Mouse (Mus musculus) retina, postnatal 7 days (tissue): ENCODE results near the gene Apeh.
A peak's percentile ranks its signal among the peaks of the same experiment; 100 is the strongest.

ENCODE experiments used
- DNase-seq: peaks from one replicate; pipeline ENCODE4 v3.0.0-alpha.2; 2012; ENCODE audit warnings: low read depth, low spot score

Gene Apeh

DNA sequence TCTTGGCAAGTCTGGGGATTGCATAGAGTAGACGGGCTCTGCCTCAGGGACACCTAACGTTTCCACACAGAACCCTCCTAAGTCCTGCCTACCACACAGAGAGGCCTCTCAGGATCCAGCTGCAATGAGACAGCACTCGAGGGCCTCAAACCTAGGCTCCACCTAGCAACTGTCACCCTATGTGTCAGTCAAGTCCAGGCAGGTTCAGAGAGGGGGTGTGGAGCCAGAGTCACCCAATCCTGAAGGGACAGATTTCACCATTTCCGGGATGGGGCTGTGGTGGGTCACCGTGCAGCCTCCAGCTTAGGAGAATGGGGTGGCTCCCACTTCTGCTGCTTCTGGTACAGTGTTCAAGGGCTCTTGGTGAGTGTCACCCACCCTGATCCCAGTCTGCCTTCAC lies 14.2 kb downstream of the Apeh start, which contains the start of gene Mst1:
Gene Mst1, plus strand, starts transcription at position 269 of the 400 bp plus-strand sequence.
- no peak for DNase-seq

DNA sequence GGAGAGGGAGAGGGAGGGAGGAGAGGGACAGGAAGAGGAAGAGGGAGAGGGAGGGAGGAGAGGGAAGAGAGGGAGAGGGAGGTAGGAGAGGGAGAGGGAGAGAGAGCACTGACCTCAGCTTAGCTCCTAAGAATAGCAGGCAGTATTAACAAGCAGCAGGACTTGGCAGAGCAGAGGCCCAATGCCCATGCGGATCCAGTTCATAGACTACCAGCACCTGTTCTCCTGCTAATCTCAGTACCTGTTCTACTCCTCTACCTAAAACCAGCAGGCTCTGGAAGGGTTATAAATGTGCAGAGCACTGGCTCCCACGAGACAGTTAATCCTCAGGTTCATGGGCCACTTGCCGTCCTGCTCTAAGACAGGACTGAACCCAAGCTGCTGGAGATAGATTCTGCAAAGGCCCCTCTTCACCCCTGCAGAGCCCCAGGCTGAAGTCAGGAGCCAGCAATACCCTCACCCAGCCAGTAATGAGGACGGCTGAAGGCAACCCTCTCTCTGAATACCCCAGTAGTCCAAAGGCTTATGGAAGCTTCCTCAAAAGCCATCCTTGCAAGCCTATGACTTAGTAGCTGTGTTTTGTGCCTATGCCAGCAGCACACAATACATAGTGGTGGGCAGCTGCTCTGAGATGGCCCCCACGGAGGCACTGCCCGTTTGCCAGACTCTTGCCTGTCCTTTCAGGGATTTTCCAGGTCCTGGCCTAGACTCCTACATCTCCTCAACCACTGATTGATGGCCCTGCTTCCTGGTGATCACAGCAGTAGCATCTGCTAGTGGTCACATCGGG lies 21.1 kb downstream of the Apeh start:
- no peak for DNase-seq

DNA sequence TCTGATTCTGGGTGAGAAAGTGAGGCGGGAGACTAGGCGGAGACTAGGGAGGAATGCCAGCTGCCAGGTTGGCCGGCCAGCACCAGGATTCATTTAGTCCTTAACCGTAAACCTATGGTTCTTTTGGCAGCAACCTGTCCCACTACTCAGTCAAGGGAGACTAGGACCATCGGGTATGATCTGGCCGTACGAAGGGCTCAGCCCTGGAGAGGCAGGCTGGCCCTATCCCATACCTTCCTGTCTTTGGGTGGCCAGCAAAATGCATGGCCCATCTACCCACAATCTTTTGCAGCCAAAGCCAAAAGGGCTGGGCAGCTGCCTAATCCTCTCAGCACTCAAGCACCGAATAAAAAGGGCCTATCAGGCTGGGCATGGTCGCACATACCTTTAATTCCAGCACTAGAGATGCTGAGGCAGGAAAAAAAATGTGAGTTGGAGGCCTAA lies 21.9 kb downstream of the Apeh start:
- DNase-seq, result no peak

DNA sequence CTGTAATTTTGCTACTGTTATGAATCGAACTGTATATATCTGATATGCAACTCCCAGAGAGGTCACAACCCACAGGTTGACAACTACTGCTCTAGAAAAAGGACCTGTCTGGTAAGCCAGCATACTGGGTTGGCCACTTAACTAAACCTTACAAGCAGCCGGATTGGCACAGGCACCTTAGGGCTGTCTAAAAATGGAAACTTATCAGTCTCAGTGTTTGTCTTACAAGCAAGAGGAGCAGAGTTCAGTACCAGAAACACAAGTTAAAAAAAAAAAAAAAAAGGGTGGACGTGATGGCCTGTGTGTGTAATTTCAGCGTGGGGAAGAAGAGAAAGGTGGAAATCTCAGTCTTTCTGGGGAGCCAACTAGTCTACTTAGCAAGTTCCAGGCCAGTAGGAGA lies 22.6 kb downstream of the Apeh start:
- no peak for DNase-seq

GRCm38 (mm10) chr9:108069529-108069928 lies 24.9 kb downstream of the Apeh start:
- DNase-seq, result no peak

- no peak for DNase-seq
Observed at GRCm38 (mm10) chr9:108069007-108069406, 25.4 kb downstream of the Apeh start.

DNA sequence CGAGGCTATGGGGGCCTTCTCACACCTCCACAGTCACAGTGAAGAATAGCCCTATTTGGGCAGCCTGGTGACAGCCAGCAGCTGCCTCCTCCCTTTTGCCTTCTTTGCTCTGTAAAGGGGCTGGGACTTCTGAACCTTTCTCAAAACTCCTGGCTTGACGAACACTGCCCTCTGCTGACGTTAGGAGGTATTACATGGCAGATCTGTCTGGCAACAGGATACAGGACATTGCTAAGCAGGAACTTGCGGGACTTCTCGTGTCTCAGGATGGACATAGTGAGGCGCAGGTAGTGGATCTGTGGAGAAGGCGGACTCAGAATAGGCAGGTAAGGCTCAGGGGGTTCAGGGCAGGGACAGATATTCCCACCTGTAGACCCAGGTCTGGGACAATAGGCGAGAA lies 26.5 kb downstream of the Apeh start:
- DNase-seq, result peak; percentile 78

- no peak for DNase-seq
Observed at GRCm38 (mm10) chr9:108067199-108067598, 27.2 kb downstream of the Apeh start.

DNA sequence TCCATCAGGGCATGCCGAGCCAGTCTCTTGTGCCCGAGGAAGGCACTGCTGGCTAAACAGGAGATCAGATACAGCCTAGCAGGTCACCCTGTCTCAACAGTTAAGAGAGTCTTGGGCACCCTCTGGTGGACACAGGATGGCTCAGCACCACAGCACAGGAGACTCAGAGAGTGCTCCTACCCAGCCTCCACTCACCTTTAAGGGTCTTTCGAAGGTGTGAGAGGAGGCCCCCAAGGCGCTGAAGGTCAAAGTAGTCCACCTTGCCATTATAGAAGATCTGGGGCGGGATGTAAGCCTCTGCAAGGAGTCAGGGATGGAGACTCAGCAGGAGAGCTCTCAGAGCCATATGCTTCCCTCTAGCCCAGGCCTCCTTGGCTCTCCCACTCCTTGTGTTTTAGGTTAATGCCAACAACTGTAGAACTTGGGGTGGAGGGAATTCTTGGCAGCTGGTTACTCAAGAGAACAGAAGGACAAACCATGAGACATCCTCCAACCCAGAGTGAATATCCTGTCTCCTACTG lies 28.9 kb downstream of the Apeh start:
- DNase-seq, result peak; percentile 61

GRCm38 (mm10) chr9:108063361-108063760 lies 31.0 kb downstream of the Apeh start:
- DNase-seq, result no peak

DNA sequence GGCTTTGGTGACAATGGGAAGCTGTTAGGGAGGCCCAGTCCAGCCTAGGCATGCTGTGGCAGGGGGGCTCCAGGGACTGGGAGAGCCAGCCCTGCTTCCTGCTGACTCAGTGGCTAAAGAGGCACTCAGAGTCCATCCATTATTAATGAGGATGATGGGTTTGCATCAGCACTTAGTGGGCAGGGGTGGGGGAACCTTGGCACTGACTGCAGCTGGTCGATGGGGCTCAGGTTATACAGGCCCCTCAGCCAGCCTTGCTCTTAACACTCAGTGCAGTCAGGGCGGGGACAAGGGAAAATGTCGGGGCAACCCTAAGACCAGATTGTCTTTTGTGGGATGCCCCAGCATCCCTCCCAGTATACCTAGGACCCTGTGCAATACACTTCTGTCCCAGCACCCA lies 32.3 kb downstream of the Apeh start:
- no peak for DNase-seq

DNA sequence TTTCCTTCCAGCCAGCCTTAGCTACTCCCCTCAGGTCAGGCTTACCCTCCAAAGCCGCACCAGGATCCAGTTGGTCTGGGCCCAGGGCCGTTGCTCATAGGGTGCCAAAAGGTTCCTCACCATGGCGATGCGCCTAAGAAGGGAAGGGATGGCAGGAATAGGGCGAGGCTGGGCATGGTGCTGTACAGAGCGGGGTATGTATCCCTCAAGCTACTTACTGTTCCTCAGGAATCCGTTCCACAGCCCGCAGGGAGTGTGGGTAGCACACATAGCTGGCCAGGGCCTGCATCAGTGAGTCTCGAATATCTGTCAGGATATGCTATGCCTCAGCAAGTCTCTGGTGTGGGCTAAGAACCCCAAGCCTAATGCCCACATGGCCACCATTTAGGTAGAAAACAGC lies 36.1 kb downstream of the Apeh start:
- DNase-seq, result no peak

DNA sequence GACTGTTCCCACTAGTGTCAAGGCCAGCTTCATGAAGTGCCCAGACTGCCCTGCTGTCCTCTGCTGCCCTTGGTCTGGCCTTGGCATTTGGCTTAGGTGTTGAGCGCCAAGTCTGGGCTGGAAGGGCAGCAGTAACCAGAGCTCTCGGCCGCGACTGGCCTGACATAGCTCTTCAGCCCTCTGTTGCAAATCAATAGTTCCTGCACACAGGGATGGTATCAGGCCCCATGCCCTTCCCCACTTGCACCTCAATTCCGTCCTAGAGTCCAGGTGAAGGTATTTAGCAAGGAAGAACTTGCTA lies 37.2 kb downstream of the Apeh start:
- no peak for DNase-seq

DNA sequence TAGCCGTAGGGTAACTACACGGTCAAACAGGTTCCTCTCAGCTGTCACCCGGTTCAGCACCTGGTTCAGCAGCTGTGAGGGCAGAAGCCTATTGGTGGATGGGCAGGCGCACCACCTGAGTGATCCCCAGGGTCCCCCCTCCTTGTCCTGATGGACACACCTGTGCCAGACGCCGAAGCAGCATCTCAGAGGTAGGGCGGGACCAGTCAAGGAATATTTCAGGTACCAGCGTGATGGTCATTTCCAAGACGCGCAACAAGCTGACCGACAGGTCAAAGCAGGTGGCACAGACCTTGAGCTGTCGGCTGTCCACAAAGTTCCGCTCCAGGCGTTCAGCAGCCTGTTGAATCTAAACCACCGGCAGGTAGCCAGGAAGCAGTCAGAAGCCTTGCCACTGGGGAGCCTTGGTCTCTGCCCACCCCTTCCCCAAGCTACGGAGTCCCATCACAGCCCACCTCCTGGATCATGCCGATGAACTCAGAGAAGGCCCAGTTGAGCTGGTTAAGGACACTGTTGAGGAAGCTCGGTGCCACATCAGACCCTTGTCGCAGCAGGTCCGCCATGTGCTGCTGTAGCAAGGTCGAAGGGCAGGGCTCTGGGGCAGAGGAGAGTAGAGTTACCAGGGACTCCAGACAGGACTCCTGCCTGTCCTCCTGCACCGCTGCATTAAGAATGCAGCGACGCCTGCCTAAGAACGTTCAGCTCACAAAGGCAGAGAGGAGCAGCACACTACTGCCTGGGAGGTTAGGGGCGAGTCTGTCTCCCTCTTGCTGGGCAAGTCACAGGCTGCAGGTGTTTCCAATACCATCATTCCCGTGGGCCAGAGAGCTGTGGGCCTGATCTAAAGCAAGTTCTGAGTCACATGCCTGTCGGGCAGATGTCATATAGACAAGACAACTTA lies 37.8 kb downstream of the Apeh start:
- DNase-seq, result no peak

- DNase-seq, result no peak
Observed at GRCm38 (mm10) chr9:108055661-108056237, 38.7 kb downstream of the Apeh start.

- DNase-seq, result no peak
Observed at GRCm38 (mm10) chr9:108055061-108055460, 39.3 kb downstream of the Apeh start.

DNA sequence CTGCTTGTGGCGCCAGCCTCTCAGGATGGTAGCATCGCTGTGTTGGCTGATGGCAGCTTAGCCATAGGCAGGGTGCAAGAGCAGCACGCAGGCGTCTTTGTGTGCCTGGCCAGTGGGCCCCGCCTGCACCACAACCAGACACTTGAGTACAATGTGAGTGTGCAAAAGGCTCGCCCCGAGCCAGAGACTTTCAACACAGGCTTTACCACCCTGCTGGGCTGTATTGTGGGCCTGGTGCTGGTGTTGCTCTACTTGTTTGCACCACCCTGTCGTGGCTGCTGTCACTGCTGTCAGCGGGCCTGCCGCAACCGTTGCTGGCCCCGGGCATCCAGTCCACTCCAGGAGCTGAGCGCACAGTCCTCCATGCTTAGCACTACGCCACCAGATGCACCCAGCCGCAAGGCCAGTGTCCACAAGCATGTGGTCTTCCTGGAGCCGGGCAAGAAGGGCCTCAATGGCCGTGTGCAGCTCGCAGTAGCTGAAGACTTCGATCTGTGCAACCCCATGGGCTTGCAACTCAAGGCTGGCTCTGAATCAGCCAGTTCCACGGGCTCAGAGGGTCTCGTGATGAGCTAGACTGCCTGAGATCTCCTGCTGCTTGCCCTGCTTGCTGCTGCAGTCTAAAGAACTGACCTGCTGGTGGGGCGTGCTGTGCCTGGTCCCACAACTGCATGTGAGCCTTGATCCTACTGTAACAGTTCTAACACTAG lies 39.9 kb downstream of the Apeh start:
- DNase-seq, result no peak

DNA sequence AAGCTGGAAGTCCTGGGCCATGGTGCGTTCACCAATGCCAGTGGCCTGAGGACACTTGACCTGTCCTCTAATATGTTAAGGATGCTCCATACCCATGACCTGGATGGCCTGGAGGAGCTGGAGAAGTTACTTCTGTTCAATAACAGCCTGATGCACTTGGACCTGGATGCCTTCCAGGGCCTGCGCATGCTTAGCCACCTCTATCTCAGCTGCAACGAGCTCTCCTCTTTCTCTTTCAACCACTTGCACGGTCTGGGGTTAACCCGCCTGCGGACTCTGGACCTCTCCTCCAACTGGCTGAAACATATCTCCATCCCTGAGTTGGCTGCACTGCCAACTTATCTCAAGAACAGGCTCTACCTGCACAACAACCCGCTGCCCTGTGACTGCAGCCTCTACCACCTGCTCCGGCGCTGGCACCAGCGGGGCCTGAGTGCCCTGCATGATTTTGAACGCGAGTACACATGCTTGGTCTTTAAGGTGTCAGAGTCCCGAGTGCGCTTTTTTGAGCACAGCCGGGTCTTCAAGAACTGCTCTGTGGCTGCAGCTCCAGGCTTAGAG lies 40.7 kb downstream of the Apeh start:
- DNase-seq, result no peak

DNA sequence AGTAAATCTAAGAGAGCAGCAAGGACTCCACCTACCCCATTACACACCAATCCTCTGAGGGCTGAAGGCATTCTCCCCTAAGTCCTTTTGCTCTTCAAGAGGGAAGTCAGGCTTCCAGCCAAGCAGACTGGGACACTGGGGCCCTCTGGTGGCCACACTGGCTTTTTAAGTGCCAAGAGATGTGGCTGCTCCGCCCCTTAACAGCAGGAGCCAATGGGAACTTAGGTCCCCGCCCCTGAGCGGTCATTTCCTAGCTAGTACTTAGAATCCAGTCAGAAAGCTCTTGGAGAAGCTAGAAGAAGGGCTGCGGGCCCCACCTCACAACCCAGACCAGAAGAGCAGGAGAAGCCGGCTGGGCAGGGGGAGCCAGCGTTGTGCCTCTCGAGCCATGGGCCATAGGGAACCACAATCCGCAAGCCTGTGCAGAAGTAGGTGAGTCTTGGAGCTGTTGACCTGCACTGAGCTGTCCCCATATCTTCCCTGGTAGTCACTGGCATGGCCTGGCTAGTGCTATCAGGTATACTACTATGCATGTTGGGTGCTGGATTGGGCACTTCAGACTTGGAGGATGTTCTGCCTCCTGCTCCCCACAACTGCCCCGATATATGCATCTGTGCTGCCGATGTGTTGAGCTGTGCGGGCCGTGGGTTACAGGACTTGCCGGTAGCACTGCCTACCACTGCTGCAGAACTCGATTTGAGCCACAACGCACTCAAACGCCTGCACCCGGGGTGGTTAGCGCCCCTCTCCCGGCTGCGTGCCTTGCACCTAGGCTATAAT lies 41.3 kb downstream of the Apeh start, which contains the start of gene Amigo3:
Gene Amigo3, plus strand, starts transcription at position 275 of the 780 bp plus-strand sequence.
- DNase-seq, result peak; percentile 92

DNA sequence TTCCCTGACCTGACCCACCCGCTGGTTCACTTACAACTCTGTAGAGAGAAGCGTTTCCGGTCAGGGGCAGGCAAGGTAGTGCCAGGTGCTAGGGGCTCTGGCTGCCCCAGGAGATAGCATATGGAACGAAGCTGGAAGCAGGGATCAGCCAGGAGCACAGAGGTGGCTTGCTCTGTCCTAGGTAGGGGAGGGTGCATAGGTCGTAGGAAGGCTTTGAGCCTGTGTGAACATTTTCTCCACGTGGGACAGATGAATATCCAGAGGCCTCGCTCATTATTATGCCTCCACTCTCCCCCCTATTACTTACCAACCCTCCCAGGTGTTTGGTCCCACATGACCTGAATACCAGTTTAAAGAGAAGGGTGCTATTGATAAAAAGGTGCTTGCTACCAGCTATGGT lies 42.0 kb downstream of the Apeh start:
- DNase-seq, result no peak

- no peak for DNase-seq
Observed at GRCm38 (mm10) chr9:108051931-108052220, 42.5 kb downstream of the Apeh start.
